Mouse (Mus musculus) erythroblast, embryonic 14.5 days (primary cell): Measurements from ENCODE around the gene Plekho1. TPM values are rescaled to one million over a fixed set of nuclear protein-coding genes. Genes with fewer than 3 reads are reported as not detected.
"Not testable (repeated sequence)": the region's sequence is repeated elsewhere in the genome, so short reads cannot be mapped to it uniquely, and the experiment has no call there.

ENCODE experiments used
- H3K27me3 ChIP-seq: 2 replicates; pipeline ENCODE4 v1.6.1; 2012; ENCODE audit warnings: inconsistent platforms; ENCODE audit not compliant: control insufficient read depth
- H3K36me3 ChIP-seq: 2 replicates; pipeline ENCODE4 v1.6.1; 2012; ENCODE audit warnings: mild to moderate bottlenecking, inconsistent platforms; ENCODE audit not compliant: control insufficient read depth
- H3K4me1 ChIP-seq: 2 replicates; pipeline ENCODE4 v1.6.1; 2012; ENCODE audit warnings: inconsistent platforms; ENCODE audit not compliant: control insufficient read depth
- H3K4me3 ChIP-seq: replicated peaks from 2 replicates; pipeline ENCODE3; 2012; ENCODE audit warnings: moderate library complexity, mild to moderate bottlenecking, inconsistent platforms
- H3K9me3 ChIP-seq: 2 replicates; pipeline ENCODE4 v1.6.1; 2012; ENCODE audit warnings: low read length, inconsistent platforms, mixed read lengths; ENCODE audit not compliant: control insufficient read depth
- GATA1 ChIP-seq: IDR thresholded peaks from 2 replicates; pipeline ENCODE4 v1.6.1; 2012; ENCODE audit warnings: low read length, inconsistent platforms, mixed read lengths
- TAL1 ChIP-seq: IDR thresholded peaks from 3 replicates; pipeline ENCODE4 v1.6.1; 2012; ENCODE audit warnings: low read length, inconsistent platforms, mixed read lengths
- polyA plus RNA-seq: library from polyadenylated mRNA; stranded (reverse); fragments of >175 nt; gene quantifications from 2 replicates; pipeline ENCODE4 v1.2.3, GENCODE M21; 2012

Plekho1 gene
- polyA plus RNA-seq = 4.4 and 4.6 TPM in 2 replicates

DNA sequence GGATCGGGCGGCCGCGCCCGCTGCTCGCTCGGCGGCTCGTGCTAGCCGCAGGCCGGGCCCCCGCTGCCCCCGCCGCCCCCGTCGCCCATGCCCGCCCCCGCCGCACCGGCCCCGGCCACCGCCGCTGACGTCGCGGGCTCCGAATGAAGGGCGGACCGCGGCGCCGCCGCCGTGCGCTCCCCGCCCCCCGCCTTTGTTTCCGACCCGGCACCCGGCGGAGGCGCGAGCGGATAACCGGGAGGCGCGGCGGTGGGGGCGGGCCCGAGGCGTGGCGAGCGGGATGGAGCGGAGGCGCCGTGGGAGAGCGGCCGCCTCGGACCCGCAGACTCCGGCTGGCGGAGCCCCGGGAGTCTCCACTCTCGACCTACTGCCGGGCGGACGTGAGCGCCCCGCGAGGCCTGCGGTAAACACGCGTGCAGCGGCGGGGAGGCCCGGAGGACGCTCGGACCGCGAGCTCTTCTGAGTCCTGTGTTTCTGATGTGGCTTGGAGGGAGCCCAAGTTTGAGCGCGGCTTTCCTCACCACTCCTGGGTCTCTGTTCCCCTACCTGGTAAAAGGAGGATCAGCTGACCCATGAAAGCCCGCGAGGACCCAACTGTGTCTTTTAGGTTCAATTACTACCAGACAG is at the start of gene Plekho1:
TSS of gene Plekho1 (minus strand) at position 200 of the 627 bp plus-strand sequence.
- TF ChIP-seq TAL1 = no peak
- TF ChIP-seq GATA1 = no peak
- Histone ChIP-seq H3K4me3 (peak within 1 kb of the TSS; percentile 65), H3K9me3 (peaks cover 2% of the 10 kb centered on the region; the same call in 1 of the 2 replicates), H3K36me3 (peaks cover 2% of the 10 kb centered on the region), H3K27me3 (peaks cover 58% of the 10 kb centered on the region), H3K4me1 (peaks cover 53% of the 10 kb centered on the region)

DNA sequence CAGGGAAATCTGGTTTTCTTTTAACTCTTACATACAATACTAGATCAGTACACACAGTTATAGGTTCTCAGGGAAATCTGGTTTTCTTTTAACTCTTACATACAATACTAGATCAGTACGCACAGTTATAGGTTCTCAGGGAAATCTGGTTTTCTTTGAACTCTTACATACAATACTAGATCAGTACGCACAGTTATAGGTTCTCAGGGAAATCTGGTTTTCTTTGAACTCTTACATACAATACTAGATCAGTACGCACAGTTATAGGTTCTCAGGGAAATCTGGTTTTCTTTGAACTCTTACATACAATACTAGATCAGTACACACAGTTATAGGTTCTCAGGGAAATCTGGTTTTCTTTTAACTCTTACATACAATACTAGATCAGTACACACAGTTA is 48.8 kb upstream of the Plekho1 start:
- not testable (repeated sequence) for H3K4me3 ChIP-seq, H3K27me3 ChIP-seq, H3K4me1 ChIP-seq, H3K9me3 ChIP-seq
- H3K36me3 ChIP-seq = peaks cover 43% of the 10 kb centered on the region

DNA sequence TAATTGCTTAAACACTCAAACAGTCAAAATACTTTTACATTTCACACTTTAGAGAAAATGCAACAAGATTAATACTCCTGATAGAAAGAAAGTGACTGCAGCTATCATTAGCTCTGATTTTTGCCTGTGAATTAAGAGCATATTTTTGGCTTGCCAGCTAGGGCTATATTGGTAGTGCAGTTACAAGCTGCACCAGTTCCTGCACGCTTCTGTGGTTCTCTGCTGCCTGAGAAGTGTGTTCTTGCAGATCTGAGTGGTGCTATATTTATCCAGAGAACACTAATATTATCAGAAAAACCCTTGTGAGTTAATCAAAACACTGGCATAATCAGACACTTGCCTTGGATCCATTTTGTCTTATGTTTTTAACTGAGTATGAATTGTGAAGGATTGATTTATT is 47.3 kb upstream of the Plekho1 start:
- no peak overlapping the region for H3K4me3 ChIP-seq
- H3K27me3 ChIP-seq = no peaks in the 10 kb centered on the region
- TF ChIP-seq TAL1 (no peak), GATA1 (no peak)
- peaks cover 41% of the 10 kb centered on the region for H3K36me3 ChIP-seq
- H3K9me3 ChIP-seq = no peaks in the 10 kb centered on the region
- H3K4me1 ChIP-seq = no peaks in the 10 kb centered on the region

DNA sequence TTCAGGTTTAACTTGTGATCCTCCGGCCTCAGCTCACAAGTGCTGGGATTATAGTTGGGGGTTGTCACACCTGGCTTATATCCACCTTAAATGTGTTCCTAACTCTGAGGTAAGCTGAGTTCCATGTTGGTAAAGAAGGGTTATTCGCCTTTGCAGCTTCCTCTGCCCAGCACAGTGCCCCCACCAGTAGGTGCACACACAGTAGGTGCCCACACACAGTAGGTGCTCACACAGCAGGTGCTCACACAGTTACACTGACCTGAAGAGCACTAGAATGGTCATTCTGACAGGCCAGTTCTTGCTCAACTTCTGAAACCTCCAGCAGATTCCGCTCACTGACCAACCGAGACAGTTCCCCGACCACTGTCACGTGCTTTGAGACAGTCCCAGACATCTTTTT is 45.3 kb upstream of the Plekho1 start:
- H3K36me3 ChIP-seq = peaks cover 28% of the 10 kb centered on the region
- H3K4me1 ChIP-seq = no peaks in the 10 kb centered on the region
- no peaks in the 10 kb centered on the region for H3K27me3 ChIP-seq
- H3K9me3 ChIP-seq = no peaks in the 10 kb centered on the region
- H3K4me3 ChIP-seq = no peak overlapping the region
- no peak for TF ChIP-seq TAL1
- TF ChIP-seq GATA1 = no peak

DNA sequence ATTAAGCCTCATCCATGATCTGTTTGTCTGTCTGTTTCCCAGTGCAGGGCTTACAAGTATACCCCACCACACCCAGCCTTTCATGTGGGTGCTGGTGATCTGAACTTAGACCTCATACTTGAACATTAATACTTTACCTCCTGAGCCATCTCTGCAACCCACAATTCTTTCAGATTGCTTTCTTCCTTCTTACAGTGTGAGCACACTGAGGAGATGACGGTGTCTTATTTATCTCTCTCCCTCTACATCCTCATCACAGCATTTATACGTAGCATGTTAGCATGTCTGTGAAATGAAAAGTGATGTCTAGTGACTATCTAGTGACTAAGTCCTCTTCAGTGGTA is 44.8 kb upstream of the Plekho1 start:
- peaks cover 23% of the 10 kb centered on the region for H3K36me3 ChIP-seq
- no peak for TF ChIP-seq GATA1
- no peaks in the 10 kb centered on the region for H3K27me3 ChIP-seq
- no peaks in the 10 kb centered on the region for H3K4me1 ChIP-seq
- no peak overlapping the region for H3K4me3 ChIP-seq
- no peaks in the 10 kb centered on the region for H3K9me3 ChIP-seq

DNA sequence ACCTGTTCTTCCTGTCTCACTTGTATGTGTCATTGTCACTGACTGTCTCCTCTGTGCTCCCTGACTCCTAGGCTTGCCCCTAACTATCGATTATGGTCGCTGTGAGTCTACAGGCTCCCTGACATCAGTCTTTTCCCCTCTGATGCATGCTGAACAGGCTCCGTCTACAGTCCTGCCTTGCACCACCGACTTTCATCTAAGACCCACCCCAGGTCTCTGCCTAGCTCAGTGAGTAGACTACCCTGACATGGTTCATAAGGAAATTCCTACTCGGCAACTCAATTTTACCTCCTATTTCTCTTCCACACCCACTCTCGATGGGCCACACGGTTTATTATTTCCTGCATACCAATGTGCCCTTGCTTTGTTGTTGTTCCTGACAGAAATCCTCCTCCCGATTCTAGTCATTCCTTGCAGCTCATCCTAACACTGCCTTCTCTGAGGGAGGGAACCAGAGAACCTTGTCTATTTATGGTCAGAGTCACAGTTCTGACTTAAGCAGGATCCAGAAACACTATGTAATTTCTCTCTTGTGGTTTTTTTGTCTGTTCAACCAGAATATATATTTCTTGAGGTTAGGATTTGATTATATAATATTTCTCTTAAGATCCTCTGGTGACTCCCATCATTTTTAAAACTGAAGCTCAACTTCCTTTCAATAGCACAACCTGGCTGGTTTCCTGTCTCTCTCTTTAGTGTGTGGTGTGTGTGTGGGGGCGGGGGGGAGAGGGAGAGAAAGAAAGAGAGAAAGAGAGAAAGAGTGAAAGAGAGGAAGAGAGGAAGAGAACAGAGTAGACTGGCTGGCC is 44.3 kb upstream of the Plekho1 start:
- H3K4me3 ChIP-seq = no peak overlapping the region
- no peaks in the 10 kb centered on the region for H3K9me3 ChIP-seq
- peaks cover 20% of the 10 kb centered on the region for H3K36me3 ChIP-seq
- H3K4me1 ChIP-seq = no peaks in the 10 kb centered on the region
- TF ChIP-seq TAL1 (no peak), GATA1 (no peak)
- no peaks in the 10 kb centered on the region for H3K27me3 ChIP-seq

DNA sequence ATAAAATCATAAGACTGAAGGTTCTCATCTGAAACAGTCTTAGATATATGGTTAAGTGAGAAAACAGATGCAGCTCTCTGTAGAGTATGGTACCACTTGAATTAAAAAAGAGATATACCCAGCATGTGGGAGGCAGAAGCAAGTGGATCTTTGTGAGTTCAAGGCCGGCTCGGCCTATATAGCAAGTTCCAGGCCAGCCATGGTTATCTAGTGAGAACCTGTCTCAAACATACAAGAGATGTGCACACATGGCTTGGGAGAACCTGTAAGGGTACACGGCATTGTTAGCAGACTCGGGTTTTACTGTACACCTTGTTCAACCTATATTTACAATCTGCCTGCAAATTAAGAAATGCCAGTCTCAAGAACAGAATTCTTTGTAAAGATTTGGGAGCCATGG is 43.0 kb upstream of the Plekho1 start:
- TF ChIP-seq GATA1 (no peak), TAL1 (no peak)
- H3K9me3 ChIP-seq = no peaks in the 10 kb centered on the region
- no peaks in the 10 kb centered on the region for H3K4me1 ChIP-seq
- no peaks in the 10 kb centered on the region for H3K27me3 ChIP-seq
- peaks cover 20% of the 10 kb centered on the region for H3K36me3 ChIP-seq
- H3K4me3 ChIP-seq = no peak overlapping the region

DNA sequence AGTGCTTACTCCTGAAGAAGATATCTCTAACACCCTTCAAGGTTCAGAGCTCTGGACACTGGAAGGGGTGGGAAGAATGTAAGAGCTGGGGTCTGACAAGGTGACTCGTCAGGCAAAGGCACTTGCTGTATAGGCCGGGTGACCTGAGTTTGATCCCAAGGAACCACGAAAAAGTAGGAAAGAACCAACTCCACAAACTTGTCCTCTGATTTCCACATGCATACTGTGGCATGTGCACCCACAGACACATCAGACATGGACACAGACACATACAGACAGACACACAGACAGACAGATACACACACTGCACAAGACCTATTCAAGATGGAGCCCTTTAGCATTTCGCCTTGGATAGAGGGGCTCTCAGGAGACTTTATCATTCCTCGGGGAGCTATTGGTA is 42.4 kb upstream of the Plekho1 start:
- Histone ChIP-seq H3K27me3 (no peaks in the 10 kb centered on the region), H3K9me3 (no peaks in the 10 kb centered on the region), H3K4me3 (no peak overlapping the region), H3K4me1 (peaks cover under 1% of the 10 kb centered on the region; the same call in 1 of the 2 replicates), H3K36me3 (peaks cover 25% of the 10 kb centered on the region)
- TF ChIP-seq TAL1 (no peak), GATA1 (no peak)

DNA sequence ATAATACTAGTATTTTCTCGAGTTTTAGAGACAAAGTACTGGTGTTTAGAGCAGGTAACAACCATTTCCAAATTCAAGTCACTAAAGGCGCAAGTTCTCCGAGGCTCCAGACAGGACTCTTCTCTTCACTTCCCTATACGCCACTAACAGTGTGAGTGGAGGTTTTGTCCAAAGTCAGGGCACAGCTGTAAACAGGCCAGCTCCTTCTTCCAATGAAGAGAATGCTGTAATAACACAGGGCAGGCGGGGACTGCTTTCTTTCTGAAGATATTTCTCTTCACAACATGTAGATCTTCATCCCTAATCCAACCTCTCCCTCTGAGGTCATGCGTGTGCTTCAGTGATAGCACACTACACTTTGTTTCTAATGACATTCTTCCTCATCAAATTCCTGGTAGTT is 41.0 kb upstream of the Plekho1 start:
- Histone ChIP-seq H3K27me3 (no peaks in the 10 kb centered on the region), H3K4me3 (no peak overlapping the region), H3K4me1 (peaks cover 3% of the 10 kb centered on the region; the same call in 1 of the 2 replicates), H3K9me3 (no peaks in the 10 kb centered on the region), H3K36me3 (peaks cover 31% of the 10 kb centered on the region)
- TF ChIP-seq GATA1 (no peak), TAL1 (no peak)
